Mouse (Mus musculus): ENCODE data around the gene Uqcrfs1. TPM values are rescaled to one million over a fixed set of nuclear protein-coding genes. Genes with fewer than 3 reads are reported as not detected.

The Uqcrfs1 gene
- total and polyA plus RNA-seq, 3 experiments, result 154 to 292 (median 173) TPM

DNA sequence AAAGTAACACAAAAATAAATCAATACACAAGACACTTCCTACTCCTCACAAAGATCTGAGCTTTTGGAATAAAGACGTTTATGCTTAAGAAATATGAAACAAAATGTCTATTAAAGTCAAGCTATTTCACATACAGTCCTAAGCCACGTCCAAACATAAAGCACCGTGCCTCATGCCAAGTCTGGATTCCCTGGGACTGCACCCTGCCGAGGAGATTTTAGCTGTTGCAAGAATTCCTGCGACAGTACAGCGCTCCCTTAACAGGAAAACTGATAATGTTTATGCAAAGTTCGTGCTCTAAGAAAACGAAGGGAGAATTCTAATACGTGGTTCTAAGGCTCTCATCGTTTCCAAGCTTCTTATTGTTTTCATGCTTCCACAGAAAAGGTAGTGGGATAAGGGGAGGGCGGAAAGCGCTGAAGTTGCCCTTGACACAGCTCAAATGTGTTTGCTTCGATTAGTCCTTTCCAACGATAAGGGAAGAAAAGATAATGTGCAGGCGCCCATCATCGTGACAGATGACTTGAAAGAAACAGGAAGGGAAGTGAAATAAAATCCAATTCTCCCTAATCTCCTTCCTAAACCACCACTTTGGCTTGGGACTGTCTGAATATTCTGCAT lies 23.8 kb downstream of the Uqcrfs1 start:
- Histone ChIP-seq H3K4me2 (ENCODE audit: insufficient read depth, low read depth, poor library complexity, severe bottlenecking) (no peak overlapping the region), H3K27ac (ENCODE audit: insufficient read depth, low read depth) (no peak overlapping the region), H3K27me3 (replicated peaks) (no peaks in the 10 kb centered on the region), H3K79me2 (replicated peaks; ENCODE audit: control insufficient read depth, extremely low read depth, insufficient read depth, poor library complexity, severe bottlenecking) (no peaks in the 10 kb centered on the region), H3K4me1 (ENCODE audit: control insufficient read depth in 1 of 2, insufficient read depth in 2 of 2) (no peaks in the 10 kb centered on the region), H3K9ac (ENCODE audit: insufficient read depth, low read depth) (no peak overlapping the region), H3K4me3 (replicated peaks in 1 of 3; ENCODE audit: low read depth in 2 of 3, low read length in 2 of 3, poor library complexity in 1 of 3) (no peak overlapping the region), H3K36me3 (replicated peaks in 1 of 2; ENCODE audit: control insufficient read depth in 1 of 2, insufficient read depth in 1 of 2, low read length in 1 of 2) (no peaks in the 10 kb centered on the region), H3K9me3 (replicated peaks; ENCODE audit: low read length) (peaks cover 4% of the 10 kb centered on the region)
- TF ChIP-seq GABPA (IDR thresholded peaks at IDR 0.05; ENCODE audit: insufficient replicate concordance, low read depth, low read length) (no peak), POLR2A (IDR thresholded peaks at IDR 0.05; ENCODE audit: low read depth, low read length) (no peak)
- DNase-seq (ENCODE audit: extremely low read depth), result no peak
- dilution Hi-C loops (cut with MboI; ENCODE audit: extremely low pct_ligation_motif_present, extremely low pct_unique_long_range_greater_than_20kb, low sequenced_read_pairs), result no loop called here
- in situ Hi-C loops (cut with MboI; ENCODE audit: low pct_ligation_motif_present, low pct_unique_long_range_greater_than_20kb, low sequenced_read_pairs), result loop anchor here (10.0 kb wide), 1 partner anchor 137 kb away; no protein-coding TSS in a partner anchor

GRCm38 (mm10) chr13:30518191-30518590 lies 27.0 kb downstream of the Uqcrfs1 start:
- H3K4me3 ChIP-seq (replicated peaks in 1 of 3; ENCODE audit: low read depth in 2 of 3, low read length in 2 of 3, poor library complexity in 1 of 3), result no peak overlapping the region
- peaks cover 4% of the 10 kb centered on the region for H3K9me3 ChIP-seq (replicated peaks; ENCODE audit: low read length)
- no peak overlapping the region for H3K27ac ChIP-seq (ENCODE audit: insufficient read depth, low read depth)
- H3K4me2 ChIP-seq (ENCODE audit: insufficient read depth, low read depth, poor library complexity, severe bottlenecking), result no peak overlapping the region
- in situ Hi-C loops (cut with MboI; ENCODE audit: low pct_ligation_motif_present, low pct_unique_long_range_greater_than_20kb, low sequenced_read_pairs) (no loop called here), dilution Hi-C loops (cut with MboI; ENCODE audit: extremely low pct_ligation_motif_present, extremely low pct_unique_long_range_greater_than_20kb, low sequenced_read_pairs) (no loop called here)
- H3K4me1 ChIP-seq (ENCODE audit: control insufficient read depth in 1 of 2, insufficient read depth in 2 of 2), result no peaks in the 10 kb centered on the region
- H3K9ac ChIP-seq (ENCODE audit: insufficient read depth, low read depth), result no peak overlapping the region
- H3K79me2 ChIP-seq (replicated peaks; ENCODE audit: control insufficient read depth, extremely low read depth, insufficient read depth, poor library complexity, severe bottlenecking), result no peaks in the 10 kb centered on the region
- TF ChIP-seq PAX5 (IDR thresholded peaks at IDR 0.05; ENCODE audit: low read length) (no peak), ZC3H11A (IDR thresholded peaks at IDR 0.05; ENCODE audit: low read depth, low read length) (no peak), MEF2A (IDR thresholded peaks at IDR 0.05; ENCODE audit: borderline replicate concordance, low read depth, low read length) (no peak), ETS1 (conservative IDR thresholded peaks at IDR 0.05; ENCODE audit: low read depth, low read length) (no peak), ZKSCAN1 (IDR thresholded peaks at IDR 0.05; ENCODE audit: borderline replicate concordance, low read depth, low read length) (no peak)
- DNase-seq (ENCODE audit: extremely low read depth), result no peak
- H3K27me3 ChIP-seq (replicated peaks), result no peaks in the 10 kb centered on the region
- H3K36me3 ChIP-seq (replicated peaks in 1 of 2; ENCODE audit: control insufficient read depth in 1 of 2, insufficient read depth in 1 of 2, low read length in 1 of 2), result no peaks in the 10 kb centered on the region

DNA sequence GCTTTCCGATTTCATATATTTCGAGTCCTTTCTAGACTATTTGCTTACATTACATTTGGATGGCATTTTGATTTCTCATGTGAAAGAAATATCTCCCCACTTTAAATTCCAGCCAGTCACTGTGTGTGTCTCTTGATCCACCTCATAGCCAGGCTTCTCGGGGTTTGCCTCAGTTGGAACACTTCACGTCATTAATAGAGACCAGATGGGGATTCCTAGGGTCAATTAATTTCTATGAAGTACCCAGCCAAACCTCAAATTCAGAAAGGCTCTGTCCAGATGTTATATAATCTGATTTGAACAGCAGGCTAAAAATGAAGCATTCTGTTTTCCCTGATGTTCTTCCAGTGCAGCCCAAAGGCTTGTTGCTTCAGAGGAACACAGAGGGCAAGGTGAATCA lies 37.5 kb downstream of the Uqcrfs1 start:
- H3K27ac ChIP-seq (ENCODE audit: insufficient read depth, low read depth), result no peak overlapping the region
- H3K79me2 ChIP-seq (replicated peaks; ENCODE audit: control insufficient read depth, extremely low read depth, insufficient read depth, poor library complexity, severe bottlenecking), result no peaks in the 10 kb centered on the region
- no peaks in the 10 kb centered on the region for H3K4me1 ChIP-seq (ENCODE audit: control insufficient read depth in 1 of 2, insufficient read depth in 2 of 2)
- H3K4me2 ChIP-seq (ENCODE audit: insufficient read depth, low read depth, poor library complexity, severe bottlenecking), result no peak overlapping the region
- no peak overlapping the region for H3K9ac ChIP-seq (ENCODE audit: insufficient read depth, low read depth)
- no peak for TF ChIP-seq MEF2A (IDR thresholded peaks at IDR 0.05; ENCODE audit: borderline replicate concordance, low read depth, low read length)
- TF ChIP-seq ETS1 (conservative IDR thresholded peaks at IDR 0.05; ENCODE audit: low read depth, low read length), result no peak
- TF ChIP-seq ZC3H11A (IDR thresholded peaks at IDR 0.05; ENCODE audit: low read depth, low read length), result no peak
- no peak for TF ChIP-seq MAZ (IDR thresholded peaks at IDR 0.05; ENCODE audit: low read depth, low read length)
- TF ChIP-seq ZMIZ1 (IDR thresholded peaks at IDR 0.05; ENCODE audit: low read depth, low read length), result no peak
- TF ChIP-seq IRF4 (IDR thresholded peaks at IDR 0.05; ENCODE audit: low read depth, low read length), result no peak
- H3K36me3 ChIP-seq (replicated peaks in 1 of 2; ENCODE audit: control insufficient read depth in 1 of 2, insufficient read depth in 1 of 2, low read length in 1 of 2), result no peaks in the 10 kb centered on the region
- H3K27me3 ChIP-seq (replicated peaks), result no peaks in the 10 kb centered on the region
- dilution Hi-C loops (cut with MboI; ENCODE audit: extremely low pct_ligation_motif_present, extremely low pct_unique_long_range_greater_than_20kb, low sequenced_read_pairs) (no loop called here), in situ Hi-C loops (cut with MboI; ENCODE audit: low pct_ligation_motif_present, low pct_unique_long_range_greater_than_20kb, low sequenced_read_pairs) (no loop called here)
- no peak for DNase-seq (ENCODE audit: extremely low read depth)
- H3K9me3 ChIP-seq (replicated peaks; ENCODE audit: low read length), result no peaks in the 10 kb centered on the region
- H3K4me3 ChIP-seq (replicated peaks in 1 of 3; ENCODE audit: low read depth in 2 of 3, low read length in 2 of 3, poor library complexity in 1 of 3), result no peak overlapping the region

Measured in CH12.LX (cell line).